Mouse (Mus musculus): ENCODE measurements around the gene Otud3.

DNA sequence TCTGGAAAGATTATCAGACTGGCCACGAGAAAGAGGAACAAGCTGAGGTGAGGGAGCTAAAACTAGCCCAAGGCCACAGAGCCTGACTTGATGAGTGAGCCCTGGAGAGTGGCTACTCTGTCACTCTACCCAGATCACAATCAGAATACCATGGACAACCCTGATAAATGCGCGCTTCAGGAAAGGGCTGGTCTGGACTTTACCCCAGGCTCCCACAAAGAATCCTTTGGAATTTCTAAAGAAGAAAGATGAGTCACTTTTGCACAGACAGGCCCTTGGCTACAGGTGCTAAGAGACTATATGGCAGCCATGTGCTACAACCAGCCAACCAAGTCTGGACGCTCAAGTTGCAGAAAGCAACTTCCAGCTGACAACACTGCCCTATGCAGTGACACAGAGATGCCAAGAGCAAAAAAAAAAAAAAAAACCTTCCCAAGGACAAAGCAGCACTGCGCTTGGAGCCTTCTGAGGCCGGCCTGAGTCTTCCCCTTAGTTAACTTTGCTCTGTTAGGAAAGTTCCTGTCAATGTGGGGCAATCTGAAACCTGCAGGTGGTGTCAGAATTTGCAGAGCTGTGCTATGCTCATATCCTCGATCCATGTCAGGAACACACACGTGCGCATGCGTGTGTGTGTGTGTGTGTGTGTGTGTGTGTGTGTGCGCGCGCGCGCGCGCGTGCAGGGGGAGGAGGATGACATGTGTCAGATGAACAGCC lies 8.0 kb downstream of the Otud3 start:
- no peak for TF ChIP-seq CTCF (IDR thresholded peaks at IDR 0.05; ENCODE audit: low read depth)
- TF ChIP-seq EP300 (IDR thresholded peaks at IDR 0.05; ENCODE audit: low read depth), result no peak

Data from liver, postnatal 0 days (tissue).